Mouse (Mus musculus) common myeloid progenitor, adult 5-6 weeks (primary cell): ENCODE results near the gene Cox7a1. TPM values are rescaled to one million over a fixed set of nuclear protein-coding genes. Genes with fewer than 3 reads are reported as not detected.
"Not testable (repeated sequence)": the region's sequence is repeated elsewhere in the genome, so short reads cannot be mapped to it uniquely, and the experiment has no call there.

Experiments
- ATAC-seq: replicated peaks from 2 replicates; pipeline ENCODE4 v1.8.0; 2016; ENCODE audit warnings: low read depth, mild to moderate bottlenecking, moderate TSS enrichment, inconsistent platforms; ENCODE audit not compliant: poor library complexity, severe bottlenecking
- total RNA-seq: library from RNA; stranded (forward); fragments of 200-1000, 187-1606 nt; gene quantifications from 2 replicates; pipeline ENCODE4 v1.2.3, GENCODE M21; 2017

The Cox7a1 gene
- total RNA-seq = not detected in 2 replicates

DNA sequence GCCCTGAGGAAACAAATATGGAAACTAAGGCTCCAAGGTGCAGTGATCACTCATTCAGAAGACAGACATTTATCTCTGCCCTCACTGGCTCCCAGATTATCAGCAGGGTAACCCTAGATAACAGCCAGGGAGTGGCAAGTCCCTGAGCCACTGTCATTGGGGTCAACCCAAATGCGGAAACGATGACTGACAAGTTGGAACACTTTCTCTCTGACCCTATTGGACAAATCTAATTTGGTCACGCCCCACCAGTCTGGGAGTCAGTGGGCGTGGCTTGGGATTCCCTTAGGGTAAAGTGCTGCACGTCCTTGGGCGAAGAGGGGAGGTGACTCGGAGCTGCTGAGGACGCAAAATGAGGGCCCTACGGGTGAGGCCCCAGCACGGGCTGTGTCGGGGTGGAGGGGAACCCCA lies at the start of gene Cox7a1:
Gene Cox7a1, plus strand, starts transcription at position 266 of the 411 bp plus-strand sequence.
- ATAC-seq = peak; percentile 96

DNA sequence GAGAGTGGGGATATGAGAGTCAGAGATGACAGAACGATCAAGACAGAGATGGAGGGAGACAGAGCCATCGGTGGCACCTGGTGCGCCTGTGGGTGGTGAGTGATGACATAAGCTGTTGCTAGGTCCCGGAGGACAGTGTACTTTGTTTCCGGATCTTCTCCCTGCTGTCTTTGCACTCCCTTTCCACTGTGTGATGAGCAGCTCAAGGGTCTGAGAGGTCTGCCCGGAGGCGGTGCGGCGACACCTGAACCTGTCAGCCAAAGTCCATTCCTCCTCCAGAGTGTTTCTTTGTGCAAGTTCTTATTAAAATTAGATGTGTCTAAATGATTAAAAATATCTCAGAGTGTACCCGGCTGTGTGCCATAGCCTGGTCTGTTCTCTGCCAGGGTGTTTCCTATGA lies 47.1 kb upstream of the Cox7a1 start:
- ATAC-seq = no peak

DNA sequence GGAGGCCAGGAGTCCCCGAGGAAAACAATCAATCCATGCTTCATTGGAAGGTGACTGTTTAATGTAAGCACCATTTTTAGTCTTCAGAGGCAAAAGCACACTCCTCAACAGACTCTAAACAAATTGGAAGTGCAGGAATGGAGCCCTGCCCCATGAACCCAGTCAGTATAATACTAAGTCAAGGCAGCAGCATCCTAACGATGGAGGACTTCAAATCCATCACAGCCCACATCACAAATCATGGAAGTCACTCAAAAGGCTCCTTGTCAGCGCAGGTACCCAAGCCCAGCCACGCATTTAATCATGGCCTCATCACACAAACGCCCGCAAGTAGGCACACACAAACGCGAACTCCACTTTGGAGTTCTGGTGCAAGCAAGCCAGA lies 40.8 kb upstream of the Cox7a1 start:
- no peak for ATAC-seq

DNA sequence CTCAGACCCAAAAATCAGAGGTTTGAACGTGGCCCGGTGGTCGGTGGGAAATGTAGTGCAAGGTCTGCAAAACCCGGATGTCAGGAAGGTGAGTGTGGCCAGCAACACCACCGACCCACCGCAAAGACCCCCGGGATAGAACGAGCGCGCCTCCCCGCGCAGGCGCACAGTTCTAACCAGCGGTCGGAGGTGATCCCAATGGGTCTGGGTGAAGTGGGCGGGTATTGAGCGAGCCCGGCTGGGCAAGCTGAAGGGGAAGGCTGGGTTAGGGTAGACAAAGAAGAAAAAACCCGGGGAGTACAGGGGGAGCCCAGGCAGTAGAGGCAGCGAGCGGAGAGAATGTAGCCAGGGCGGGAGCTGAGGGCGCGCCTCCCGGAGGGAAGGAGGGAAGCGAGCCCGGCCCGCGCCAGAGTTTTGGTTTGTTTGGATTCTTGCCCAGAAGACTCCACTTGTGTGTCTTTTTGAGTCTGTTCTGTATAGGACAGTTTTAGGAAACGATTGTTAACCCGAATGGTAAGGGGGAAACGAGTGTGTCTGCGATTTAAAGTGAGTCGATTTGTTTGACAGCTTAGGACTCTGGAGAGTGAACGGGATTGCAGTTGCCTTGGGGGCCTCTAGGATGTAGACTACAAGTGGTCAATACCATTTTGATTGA lies 40.3 kb upstream of the Cox7a1 start:
- ATAC-seq = peak; percentile 89

DNA sequence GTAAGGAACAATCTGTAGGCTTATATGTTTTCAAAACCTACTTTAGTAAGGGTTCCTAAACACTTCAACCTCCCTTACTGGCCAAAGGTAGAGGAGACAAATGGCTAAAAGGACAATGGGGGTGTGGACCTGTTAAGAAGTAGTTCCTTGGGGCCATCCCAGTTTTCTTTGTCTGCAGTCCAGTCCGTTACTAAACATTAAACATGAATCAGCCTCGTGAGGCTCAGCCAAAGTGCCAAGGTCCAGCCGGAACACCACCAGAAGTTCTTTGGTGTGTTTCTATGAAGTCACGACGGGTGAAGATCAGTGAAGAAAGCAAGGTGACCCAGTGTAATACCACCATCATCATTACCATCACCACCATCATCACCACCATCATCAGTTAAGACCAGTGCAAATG lies 36.9 kb upstream of the Cox7a1 start:
- no peak for ATAC-seq

DNA sequence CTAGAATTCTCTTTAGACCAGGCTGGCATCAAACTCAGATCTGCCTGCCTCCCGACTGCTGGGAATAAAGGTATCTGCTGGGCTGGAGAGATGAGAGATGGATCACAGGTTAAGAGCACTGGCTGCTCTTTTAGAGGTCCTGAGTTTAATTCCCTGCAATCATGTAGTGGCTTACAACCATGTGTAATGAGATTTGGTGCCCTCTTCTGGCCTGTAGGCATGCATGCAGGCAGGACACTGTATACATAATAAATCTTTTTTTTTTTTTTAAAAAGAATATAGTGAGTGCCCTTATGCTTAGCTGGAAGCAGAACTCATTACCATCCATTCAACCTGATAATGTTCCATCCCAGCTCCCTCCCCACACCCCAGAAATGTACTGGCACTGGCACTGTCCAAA lies 29.9 kb upstream of the Cox7a1 start:
- ATAC-seq = no peak

DNA sequence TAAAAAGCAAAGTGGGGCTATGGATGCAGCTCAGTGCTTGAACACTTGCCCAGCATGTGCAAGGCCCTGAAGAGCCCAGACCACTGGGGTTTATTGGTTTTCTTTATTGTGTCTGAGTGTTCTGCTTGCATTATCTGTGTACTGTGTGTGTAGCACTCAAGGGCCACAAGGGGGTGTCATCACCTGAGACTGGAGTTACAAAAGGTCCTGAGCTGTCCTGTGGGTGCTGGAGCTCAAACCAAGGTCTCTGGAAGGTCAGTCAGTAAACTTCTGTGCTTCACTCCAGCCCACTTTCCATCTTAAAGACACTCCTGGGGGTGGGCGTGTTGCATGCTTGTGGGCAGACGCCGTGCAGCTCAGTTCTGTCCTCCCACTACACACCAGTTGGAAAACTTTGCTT lies 28.4 kb upstream of the Cox7a1 start:
- no peak for ATAC-seq

DNA sequence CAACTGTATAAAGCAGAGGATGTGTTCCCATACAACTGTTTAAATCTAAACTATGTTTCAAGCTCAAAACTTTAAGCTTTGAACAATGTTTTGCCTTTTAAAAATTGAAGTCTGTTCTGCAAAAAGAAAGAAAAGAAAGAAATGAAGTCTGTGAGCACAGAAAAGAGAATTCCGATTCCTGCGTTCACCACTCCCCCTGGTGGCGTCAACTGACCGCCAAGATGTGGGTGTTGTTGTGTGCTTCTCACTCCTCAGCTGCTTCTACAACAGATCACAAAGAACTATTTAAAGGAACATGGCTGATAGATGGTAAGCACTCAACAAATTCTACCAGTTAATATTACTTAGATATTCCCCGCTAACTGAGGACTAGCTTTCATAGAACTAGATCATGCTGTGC lies 20.8 kb upstream of the Cox7a1 start:
- ATAC-seq = no peak

DNA sequence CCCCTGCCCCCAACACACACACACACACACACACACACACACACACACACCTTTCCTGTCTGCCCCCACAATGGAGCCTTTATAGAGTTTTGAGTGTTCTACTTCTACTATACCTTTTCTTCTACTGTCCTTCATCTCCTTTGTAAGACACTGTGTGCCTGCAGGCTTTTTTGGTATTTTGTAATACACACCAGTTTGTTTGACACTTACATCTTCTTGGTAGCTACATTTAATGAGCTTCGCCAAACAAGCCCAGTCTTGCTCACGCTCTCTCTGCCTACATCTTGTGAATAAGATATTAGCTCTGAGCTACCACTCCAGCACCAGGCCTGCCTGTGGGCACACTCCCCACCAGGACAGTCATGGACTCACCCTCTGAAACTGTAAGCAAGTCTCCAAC lies 19.2 kb upstream of the Cox7a1 start:
- ATAC-seq = no peak

DNA sequence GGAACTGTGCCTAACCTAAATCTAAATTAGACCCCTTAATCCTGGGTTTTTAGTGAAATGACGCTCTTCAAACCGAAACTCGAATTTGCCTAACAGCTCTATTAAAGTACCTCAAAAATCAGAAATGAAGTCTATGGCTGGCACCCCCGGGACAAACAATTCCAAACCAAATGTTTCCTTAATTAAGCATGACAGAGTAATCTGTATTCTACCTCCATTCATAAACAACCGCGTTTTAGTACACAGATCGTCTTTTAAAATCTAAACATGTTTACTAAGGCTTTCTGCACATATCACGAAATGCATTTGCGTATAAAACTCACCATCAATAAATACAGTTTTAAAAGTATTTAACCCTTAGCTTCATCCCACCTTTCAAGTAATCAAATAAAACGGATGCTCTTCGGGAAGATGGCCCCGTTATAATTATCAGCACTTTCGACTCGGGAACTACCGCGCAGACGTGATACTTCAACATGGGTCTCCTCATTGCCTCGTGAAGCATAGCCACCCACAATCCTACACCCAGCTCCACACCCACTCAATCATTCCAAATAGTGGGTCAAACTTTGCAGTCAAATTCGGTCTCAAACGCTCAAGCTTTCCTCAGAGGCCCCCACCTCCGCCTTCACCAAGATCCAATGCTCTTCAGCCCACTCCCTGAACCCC lies 14.9 kb upstream of the Cox7a1 start:
- ATAC-seq = no peak; the same call in 1 of the 2 replicates

DNA sequence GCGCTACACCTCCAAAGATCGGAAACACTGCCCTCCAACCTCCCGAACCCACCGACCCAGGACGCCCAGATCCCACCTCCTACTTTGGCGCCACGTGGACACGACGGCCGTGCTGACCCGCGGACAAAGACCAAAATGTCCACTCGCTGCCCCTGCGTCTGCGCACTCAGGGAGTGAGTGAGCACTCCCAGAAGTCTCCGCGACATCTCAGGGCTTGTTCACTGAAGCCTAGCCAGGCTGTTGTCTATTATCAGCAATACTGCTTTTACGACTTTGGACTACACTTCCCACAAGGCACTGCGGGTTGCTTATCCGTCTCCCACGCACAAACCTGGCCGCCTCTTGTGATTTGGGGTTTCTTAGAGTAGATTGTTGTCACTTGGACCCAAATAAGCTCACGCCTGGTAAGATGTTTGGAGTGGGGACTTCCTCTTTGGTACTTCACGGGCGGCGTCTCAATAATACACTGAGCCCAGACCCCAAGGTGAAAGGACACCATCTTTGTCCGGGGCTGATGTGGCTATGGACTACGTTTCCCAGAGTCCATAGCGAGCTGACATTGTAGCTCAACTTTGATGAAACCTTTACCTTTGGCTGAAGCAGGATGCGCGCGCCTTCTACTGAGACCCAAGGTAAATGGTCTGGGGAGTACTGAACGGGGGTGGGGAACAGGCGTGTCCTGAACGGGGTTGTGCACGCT lies 14.2 kb upstream of the Cox7a1 start, which contains the start of gene Zfp146:
Gene Zfp146, minus strand, starts transcription at position 168 of the 700 bp plus-strand sequence.
- ATAC-seq = peak; percentile 96

DNA sequence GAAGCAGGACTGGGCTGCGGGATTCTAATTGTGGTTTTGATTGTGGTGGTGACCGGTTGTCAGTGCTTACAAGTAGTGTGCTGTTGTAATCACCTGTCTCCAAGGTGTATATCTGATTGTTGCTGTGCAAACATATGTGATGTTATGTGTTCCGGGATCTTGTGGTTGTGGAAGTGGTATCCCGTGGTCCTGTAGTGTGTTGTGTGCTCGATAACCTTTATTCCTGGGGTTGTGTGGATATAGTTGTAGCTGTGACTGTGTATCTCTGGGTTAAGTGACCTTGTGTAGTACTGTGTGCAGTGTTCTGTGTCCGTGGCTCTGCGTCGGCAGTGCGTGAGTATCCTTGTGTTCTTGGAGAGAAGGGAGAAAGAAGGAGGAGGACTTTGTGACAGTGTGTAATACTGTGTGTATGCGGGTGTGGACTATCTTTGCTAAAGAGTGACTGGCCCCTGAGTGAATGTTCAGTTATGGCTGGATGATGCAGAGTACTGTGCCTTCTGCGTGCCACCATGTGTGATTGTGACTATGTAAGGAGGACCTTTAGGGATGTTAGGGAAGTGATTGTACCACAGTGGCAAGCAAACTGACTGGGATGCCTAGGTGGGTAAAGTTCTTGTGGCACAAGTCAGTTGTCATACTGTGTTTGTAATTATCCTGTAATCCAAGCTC lies 13.5 kb upstream of the Cox7a1 start:
- no peak for ATAC-seq

DNA sequence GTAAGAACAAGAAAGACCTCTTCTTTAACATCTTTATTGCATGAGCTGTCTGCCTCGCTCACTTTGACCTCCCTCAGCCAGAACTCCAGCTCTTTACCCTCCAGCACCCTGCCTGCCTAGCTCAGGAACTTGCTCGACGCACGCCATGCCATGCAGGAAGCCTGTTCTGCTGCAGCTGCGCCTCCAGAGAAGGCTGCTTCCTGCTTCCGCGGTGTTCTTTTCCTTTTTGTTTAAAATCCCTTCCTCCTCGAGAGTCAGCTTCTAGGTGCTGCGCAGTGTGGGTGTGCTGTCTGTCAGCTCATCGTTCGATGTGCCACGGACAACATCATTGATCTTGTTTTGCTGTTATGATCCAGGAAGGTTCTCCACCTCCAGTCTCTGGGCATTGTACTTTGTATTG lies 7.5 kb upstream of the Cox7a1 start:
- ATAC-seq = 0 out of 2 replicates have a peak, but pooled peaks have one; percentile 20

DNA sequence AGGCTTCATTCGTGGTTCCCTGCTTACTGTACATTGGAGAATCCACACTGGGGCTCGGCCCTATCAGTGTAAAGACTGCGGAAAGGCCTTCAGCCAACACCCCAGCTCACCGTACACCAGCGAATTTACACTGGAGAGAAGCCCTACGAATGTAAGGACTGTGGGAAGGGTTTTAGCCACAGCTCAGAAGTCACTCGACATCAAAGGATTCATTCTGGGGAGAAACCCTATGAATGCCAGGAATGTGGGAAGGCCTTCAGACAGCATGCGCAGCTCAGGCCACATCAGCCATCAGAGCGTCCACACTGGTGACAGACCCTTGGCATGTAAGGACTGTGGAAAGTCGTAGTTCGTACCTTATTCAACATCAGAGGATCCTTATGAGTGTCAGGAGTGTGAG lies 5.7 kb upstream of the Cox7a1 start:
- ATAC-seq = no peak

DNA sequence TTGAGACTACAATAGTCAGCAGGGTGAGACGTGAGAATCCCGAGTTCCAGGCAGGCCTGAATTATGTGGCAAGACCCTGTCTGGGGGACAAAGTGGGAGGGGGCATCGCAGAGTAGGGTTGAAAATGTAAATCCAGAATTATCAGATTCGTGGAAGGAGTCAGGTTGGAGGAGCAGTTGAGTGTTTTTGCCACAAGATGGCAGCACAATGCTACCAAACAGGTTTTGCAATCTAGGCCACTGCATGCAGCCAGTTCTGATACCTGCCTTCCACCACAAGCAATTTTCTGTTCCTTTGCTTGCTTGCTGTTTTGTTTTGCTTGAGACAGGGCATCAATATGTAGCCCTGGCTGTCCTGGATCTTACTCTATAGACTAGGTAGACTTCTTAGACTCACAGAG lies 2.6 kb upstream of the Cox7a1 start:
- ATAC-seq = peak; percentile 67

DNA sequence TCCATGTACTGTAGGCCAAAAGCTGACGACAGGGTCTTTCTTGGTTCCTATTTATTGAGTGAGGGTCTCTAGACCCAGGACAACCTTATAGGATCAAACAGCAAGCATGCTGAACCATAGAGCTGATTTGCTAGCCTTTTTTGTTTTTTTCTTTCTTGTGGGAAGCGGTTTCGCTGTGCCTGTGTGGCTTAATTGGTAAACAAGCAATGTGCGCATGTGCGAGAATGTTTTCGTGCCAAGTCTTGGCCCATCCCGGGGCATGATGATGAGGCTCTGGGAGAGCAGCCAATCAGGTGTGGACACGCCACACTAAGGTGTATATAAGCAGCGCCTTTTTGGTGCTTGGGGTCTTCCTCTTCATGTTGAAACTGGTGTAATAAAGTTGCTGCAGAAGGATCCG lies 2.0 kb upstream of the Cox7a1 start:
- not testable (repeated sequence) for ATAC-seq

DNA sequence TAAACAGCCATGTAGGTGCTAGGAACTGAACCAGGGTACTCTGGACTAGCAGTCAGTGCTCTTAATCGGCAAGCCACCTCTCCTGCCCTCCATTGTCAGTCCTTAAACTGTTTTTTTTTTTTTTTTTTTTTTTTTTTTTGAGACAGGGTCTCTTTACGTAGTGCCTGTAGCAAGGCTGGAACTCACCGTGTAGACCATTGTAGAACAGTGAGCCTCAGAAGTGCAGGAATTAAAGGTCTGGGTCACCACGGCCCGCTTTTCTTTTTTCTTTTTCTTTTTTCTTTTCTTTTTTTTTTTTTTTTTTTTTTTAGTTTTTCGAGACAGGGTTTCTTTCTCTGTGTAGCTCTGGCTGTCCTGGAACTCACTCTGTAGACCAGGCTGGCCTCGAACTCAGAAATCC lies 755 bp upstream of the Cox7a1 start:
- ATAC-seq = not testable (repeated sequence)

DNA sequence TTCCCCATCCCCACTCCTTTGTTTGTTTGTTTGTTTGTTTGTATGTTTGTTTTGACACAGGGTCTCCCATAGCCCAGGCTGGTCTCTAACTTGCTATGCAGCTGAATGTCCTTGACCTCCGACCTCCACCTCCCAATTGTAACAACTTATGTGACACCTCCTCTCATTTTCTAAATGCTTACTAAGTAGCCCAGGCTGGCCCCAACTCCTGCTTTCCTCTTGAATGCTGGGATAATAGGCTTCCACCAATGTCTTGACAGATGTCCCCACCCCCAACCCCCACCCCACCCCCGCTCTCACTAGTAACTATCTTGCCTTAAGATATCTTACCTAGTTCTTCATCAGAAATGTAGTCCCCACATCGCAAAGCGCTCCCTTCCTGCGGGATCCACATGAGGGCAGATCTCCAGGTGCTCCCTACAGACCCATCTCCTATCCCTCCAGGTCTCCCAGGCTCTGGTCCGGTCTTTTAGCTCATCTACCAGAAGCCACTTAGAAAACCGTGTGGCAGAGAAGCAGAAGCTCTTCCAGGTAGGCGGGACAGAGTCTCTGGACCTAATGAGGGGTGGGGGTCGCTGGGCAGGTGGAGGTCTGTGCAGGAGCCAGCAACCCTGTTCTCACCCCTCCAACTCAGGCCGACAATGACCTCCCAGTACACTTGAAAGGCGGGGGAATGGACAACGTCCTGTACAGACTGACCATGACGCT lies 851 bp downstream of the Cox7a1 start:
- ATAC-seq = no peak

DNA sequence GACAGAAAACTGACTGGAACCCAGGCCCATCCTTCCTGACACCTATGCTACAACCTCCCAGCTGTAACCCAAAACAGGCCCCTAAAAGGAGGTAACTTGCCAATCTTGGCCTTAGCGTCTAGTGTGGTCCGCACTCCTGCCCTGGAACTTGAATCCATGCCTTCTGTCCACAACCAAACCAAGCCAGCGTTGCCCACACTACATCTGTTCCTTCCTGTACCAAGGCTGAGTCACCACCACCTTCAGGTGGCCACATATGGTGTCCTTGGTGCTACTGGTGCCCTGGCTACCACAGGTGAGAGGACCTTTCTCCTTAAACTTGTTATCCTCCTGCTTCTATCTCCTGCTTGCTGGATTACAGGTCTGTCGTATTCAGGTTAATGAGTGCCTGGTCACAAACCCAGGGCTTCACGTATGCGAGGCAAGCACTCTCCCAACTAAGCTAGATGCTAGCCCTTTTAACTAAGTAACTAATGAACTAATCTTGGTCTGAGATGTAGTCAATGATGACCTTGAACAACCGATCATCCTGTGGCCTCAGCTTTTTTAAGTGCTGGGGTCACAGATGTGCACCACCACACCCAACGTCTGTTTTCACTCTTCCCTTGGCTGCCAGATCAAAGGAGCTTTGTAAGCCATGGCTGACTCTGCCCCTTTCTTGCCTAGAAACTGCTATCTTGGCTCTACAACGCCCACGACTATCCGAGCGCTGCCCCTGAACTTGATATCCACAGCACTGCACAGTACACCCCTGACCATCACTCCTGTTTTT lies 4.6 kb downstream of the Cox7a1 start:
- no peak for ATAC-seq
